Mouse (Mus musculus): ENCODE measurements around the gene Gcnt1. TPM values are rescaled to one million over a fixed set of nuclear protein-coding genes. Genes with fewer than 3 reads are reported as not detected.

Gcnt1 gene
- polyA plus RNA-seq, 2 experiments, result 14.6 to 26.0 TPM

GRCm38 (mm10) chr19:17278381-17279051 is 94.1 kb downstream of the Gcnt1 start:
- Histone ChIP-seq H3K4me1 (replicated peaks; ENCODE audit: control insufficient read depth in 2 of 2, insufficient read depth in 2 of 2, low read length in 1 of 2) (no peaks in the 10 kb centered on the region), H3K4me3 (ENCODE audit: insufficient read depth in 1 of 2, low read depth in 2 of 2, low read length in 2 of 2) (no peak overlapping the region), H3K27me3 (ENCODE audit: control insufficient read depth, insufficient read depth, low read length) (no peaks in the 10 kb centered on the region), H3K9ac (replicated peaks) (no peak overlapping the region), H3K36me3 (replicated peaks; ENCODE audit: control insufficient read depth, insufficient read depth, low read depth) (no peaks in the 10 kb centered on the region), H3K4me2 (ENCODE audit: low read depth) (no peak overlapping the region), H3K9me3 (ENCODE audit: control insufficient read depth, low read length) (no peaks in the 10 kb centered on the region), H3K27ac (no peak overlapping the region)
- 62% methylated on average over 4 of the region's 4 CpGs for WGBS (ENCODE audit: insufficient replicate concordance)
- ATAC-seq (ENCODE audit: insufficient read depth), result no peak
- TF ChIP-seq CTCF (IDR thresholded peaks at IDR 0.05; ENCODE audit: low read depth) (no peak), EP300 (IDR thresholded peaks at IDR 0.05; ENCODE audit: low read depth) (no peak)
- peak in 1 of 3 experiments; percentile 20 for DNase-seq (ENCODE audit: low read depth in 3 of 3, low spot score in 3 of 3)

Other genes with a start within 250 kb of the Gcnt1 start
- 19.8 and 26.2 TPM in 2 replicates for gene Rfk, start 21.2 kb upstream of the Gcnt1 start, polyA plus RNA-seq (2012; rRNA removed)
- gene Rfk, start 21.2 kb upstream of the Gcnt1 start, polyA plus RNA-seq (2014; fragmentation: Nextera tagmentation; extraction: Ambion mirVana), result 47.4 and 53.3 TPM in 2 replicates